Mouse (Mus musculus) ovary, postnatal 14 days (tissue): Measurements from ENCODE around the gene Speer1.
"Not testable (repeated sequence)": the region's sequence is repeated elsewhere in the genome, so short reads cannot be mapped to it uniquely, and the experiment has no call there.

Source experiments
- DNase-seq: peaks from one replicate; pipeline ENCODE4 v3.0.0; 2022; ENCODE audit warnings: low spot score

Speer1 gene

GRCm38 (mm10) chr5:11341216-11341615, at the start of gene Speer1:
Speer1 (plus strand) TSS chr5:11341516.
- not testable (repeated sequence) for DNase-seq
